Mouse (Mus musculus) CH12.LX (cell line): ENCODE results near the gene Tbc1d22a.

ENCODE experiments used
- CTCF ChIP-seq, 2 experiments: IDR thresholded peaks in 1 of 2; conservative IDR thresholded peaks in 1 of 2; 2 replicates each; pipeline ENCODE4 v1.5.1; 2011 to 2012; ENCODE audit warnings: low read depth in 2 of 2, low read length in 2 of 2, improper control_type of control experiment in 1 of 2, inconsistent platforms in 1 of 2, mild to moderate bottlenecking in 1 of 2, moderate library complexity in 1 of 2
- EP300 ChIP-seq: IDR thresholded peaks from 2 replicates; pipeline ENCODE4 v1.6.1; 2011; ENCODE audit warnings: low read length, improper control_type of control experiment
- GABPA ChIP-seq: IDR thresholded peaks from 2 replicates; pipeline ENCODE4 v1.6.1; 2012; ENCODE audit warnings: low read depth, low read length, improper control_type of control experiment, inconsistent platforms; ENCODE audit not compliant: insufficient replicate concordance
- JUND ChIP-seq: conservative IDR thresholded peaks from 2 replicates; pipeline ENCODE4 v1.6.1; 2011; ENCODE audit warnings: low read depth, low read length, improper control_type of control experiment
- KAT2A ChIP-seq: IDR thresholded peaks from 2 replicates; pipeline ENCODE4 v1.6.1; 2012; ENCODE audit warnings: low read length, improper control_type of control experiment, inconsistent platforms; ENCODE audit not compliant: insufficient replicate concordance
- MAX ChIP-seq: IDR thresholded peaks from 2 replicates; pipeline ENCODE4 v1.6.1; 2011; ENCODE audit warnings: low read length, improper control_type of control experiment
- POLR2AphosphoS2 ChIP-seq: IDR thresholded peaks from 2 replicates; pipeline ENCODE4 v1.6.1; 2011; ENCODE audit warnings: low read depth, low read length, improper control_type of control experiment
- SMC3 ChIP-seq: IDR thresholded peaks from 2 replicates; pipeline ENCODE4 v1.6.1; 2011; ENCODE audit warnings: low read depth, low read length, improper control_type of control experiment
- TCF12 ChIP-seq: IDR thresholded peaks from 2 replicates; pipeline ENCODE4 v1.6.1; 2014; ENCODE audit warnings: low read depth, mild to moderate bottlenecking, inconsistent platforms, low read length, improper control_type of control experiment
- UBTF ChIP-seq: IDR thresholded peaks from 2 replicates; pipeline ENCODE4 v1.6.1; 2012; ENCODE audit warnings: low read depth, mild to moderate bottlenecking, inconsistent platforms, low read length, improper control_type of control experiment, moderate library complexity
- ZC3H11A ChIP-seq: IDR thresholded peaks from 2 replicates; pipeline ENCODE4 v1.6.1; 2012; ENCODE audit warnings: low read depth, mild to moderate bottlenecking, inconsistent platforms, low read length, improper control_type of control experiment
- ZNF384 ChIP-seq: IDR thresholded peaks from 2 replicates; pipeline ENCODE4 v1.6.1; 2012; ENCODE audit warnings: low read depth, low read length, improper control_type of control experiment, inconsistent platforms

DNA sequence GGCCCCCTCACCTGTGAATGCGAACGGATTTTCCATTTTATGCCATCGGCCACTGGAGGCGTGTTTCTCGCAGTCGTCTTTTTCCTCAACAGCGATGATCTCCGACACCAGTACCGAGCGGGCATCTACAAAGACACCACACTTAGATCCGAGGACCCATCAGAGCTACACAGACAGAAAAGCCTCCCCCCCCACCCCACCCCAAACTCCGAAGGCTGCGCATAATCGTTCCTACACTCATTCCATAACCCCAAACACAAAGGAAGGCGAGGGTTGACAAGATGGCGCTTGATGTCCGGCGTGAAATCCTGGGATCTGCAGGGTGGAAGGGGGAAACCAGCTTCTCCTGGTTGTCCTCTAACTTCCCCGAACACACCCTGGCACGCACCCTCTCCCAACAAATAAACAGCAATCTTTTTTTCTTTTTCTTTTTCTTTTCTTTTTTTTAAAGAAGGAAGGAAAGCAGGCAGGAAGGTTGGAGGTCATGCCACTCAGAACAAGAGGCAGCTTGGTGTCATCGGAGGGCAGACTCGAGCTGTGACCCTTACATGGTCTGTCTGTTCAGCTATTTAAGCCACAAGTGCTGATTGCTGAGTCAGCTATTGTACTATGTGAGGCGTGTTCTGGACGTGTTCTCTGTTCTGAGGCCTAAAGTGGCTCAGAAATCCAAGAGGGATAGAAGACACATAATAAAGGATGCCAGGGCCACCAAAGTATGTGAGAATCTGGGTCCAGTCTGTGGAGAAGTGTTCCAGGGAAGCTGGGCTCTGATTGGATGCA is 48.3 kb upstream of the Tbc1d22a start:
- TF ChIP-seq CTCF (conservative IDR thresholded peaks at IDR 0.05 in 1 of 2, IDR thresholded peaks at IDR 0.05 in 1 of 2; ENCODE audit: low read depth in 2 of 2, low read length in 2 of 2) (peak in 1 of 2 experiments; percentile 43; a peak in 2 of 4 replicates), POLR2AphosphoS2 (no peak), MAX (no peak), JUND (no peak), EP300 (no peak), ZC3H11A (no peak), UBTF (no peak), GABPA (no peak), SMC3 (peak; percentile 25; the same call in 1 of the 2 replicates), TCF12 (no peak), KAT2A (no peak), ZNF384 (no peak)
